Mouse (Mus musculus) kidney, adult 2 months (tissue): ENCODE results near the gene Ykt6.

ENCODE experiments used
- CTCF ChIP-seq: fragments of 200-500 bp; conservative IDR thresholded peaks from 2 replicates; pipeline ENCODE4 v1.5.1; 2011; ENCODE audit warnings: low read depth, mild to moderate bottlenecking, control low read depth, low read length, moderate library complexity, mixed read lengths; ENCODE audit not compliant: insufficient read depth, insufficient read length
- POLR2A ChIP-seq: fragments of 200-500 bp; IDR thresholded peaks from one replicate; pipeline ENCODE4 v1.6.1; 2011; ENCODE audit warnings: low read depth, low read length, control low read depth

DNA sequence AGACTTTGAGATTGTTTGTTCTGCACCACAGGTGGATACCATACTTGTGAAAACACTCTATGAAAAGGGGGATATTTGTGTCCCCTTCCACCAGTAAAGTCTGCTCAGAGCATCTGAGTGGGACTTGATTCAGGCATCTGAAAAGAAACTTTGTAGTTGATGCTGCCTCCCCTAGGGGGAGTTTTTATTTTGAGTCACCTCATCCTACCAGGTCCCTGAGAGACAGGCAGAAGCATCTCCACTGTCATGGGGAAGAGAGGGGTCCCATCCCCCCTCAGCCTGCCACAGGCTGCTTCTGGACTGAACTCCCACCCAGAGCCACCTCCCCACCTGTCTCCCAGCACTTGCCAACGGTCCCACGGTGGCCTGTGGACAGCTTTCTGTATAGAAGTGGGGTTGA, 57.9 kb downstream of the Ykt6 start:
- TF ChIP-seq POLR2A (no peak), CTCF (0 out of 2 replicates have a peak, but pooled peaks have one; percentile 4)
